Mouse (Mus musculus): ENCODE data around the gene Keap1.

GRCm38 (mm10) chr9:21180841-21181240 lies 58.3 kb downstream of the Keap1 start:
- no peak for TF ChIP-seq CTCF (conservative IDR thresholded peaks at IDR 0.05; ENCODE audit: insufficient read depth, insufficient read length, low read depth, low read length)
- TF ChIP-seq POLR2A (IDR thresholded peaks at IDR 0.05; ENCODE audit: low read depth, low read length), result no peak
